Mouse (Mus musculus): Measurements from ENCODE around the gene Synj2.

Synj2 gene

DNA sequence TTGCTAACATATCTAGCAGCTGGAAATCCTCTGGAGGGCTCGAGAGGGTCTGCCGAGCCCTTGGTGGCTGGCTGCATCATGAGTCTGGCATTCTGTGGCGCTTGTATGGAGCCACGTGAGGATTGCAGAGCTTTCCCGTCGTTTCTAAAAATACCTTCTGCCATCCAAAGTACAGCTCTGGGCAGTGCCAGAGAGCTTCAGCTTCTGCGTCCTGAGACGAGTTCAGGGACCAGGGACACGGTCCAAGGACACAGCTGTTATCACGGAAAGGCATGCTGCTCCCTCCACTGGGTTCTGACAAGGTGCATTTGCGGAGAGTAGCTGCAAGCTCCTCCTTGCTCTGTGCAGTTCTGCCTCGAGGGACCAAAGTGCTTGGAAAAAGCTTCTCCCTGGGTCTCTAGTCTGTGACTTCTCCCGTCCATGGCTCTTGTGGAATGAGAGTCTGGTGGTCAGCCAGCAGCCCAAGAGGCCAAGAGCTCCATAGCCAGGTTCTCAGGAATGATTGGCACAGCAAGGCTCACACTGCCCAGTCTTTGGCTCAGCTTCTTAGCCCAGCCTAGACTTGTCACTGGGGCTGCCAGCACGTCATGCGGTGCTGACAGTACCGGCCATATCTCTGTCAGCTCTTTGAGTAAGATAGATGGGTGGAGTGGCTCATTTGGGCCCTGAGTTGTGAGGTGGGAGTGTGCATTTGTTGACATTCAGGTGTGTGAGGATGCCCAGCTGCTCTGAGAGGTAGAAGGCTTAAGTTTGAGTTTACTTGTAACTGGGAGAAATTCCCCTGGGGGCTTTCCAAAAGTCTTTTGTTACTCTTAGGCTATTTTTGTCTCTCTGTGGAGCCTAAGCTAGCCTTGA, 56.5 kb downstream of the Synj2 start:
- DNase-seq (ENCODE audit: extremely low spot score, low read depth, low spot score) = no peak

DNA sequence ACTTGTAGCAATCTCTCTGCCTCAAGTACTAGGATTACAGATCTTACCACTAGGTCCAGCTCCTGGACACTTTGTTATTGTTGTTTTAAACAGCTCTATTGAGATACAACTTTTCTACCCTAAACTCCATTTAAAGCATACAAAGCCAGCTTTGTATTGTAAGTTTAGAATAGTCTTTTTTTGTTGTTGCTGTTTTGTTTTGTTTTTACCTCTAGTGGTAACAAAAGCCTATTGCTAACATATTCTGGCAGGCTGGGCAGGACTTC, 57.1 kb downstream of the Synj2 start:
- no peak for DNase-seq (ENCODE audit: extremely low spot score, low read depth, low spot score)

DNA sequence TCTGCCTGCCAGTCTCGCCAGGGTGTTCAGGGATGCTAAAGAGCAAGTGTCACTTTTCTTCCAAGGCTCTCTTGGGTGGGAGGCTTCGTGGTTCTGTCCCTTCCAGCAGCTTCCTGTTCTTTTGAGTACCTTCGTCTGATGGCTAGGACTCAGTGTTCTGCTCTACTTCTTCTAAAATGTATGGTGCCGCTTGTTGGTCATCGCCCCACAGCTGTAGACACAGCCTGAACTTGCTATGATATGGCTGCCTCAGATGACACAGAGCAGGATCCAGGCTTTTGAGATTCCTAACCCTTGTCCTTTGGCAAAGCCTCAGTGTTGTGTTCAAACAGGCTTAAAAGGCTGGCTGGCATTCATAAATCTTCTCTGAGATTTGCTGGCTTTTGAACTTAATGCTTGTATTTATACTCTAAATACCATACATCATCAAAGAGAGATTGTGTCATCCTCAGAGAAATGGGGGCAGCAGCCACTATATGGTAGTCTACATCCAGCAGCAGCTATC, 58.0 kb downstream of the Synj2 start:
- no peak for DNase-seq (ENCODE audit: extremely low spot score, low read depth, low spot score)

DNA sequence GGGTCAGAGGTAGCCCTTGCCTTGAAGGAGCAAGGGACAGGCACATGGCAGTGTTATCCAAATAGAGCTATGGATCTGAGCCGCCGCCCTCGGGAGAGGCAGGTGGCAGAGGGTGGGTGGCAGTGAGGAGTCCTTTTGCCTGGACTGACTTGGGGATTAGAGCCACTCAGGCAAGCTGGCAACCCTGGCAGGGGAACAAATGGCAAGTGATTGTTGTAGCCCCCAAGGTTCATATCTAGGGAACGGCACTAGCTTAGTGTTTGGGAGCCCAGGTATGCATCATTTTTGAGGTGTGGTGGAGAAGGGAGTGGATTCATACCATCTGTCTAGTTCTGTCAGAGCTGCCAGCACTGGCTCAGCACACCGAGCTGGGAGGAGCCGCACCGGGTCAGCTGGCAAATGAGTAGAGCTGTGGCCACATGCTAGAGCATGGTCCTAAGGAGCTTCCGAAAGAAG, 59.8 kb downstream of the Synj2 start:
- no peak for DNase-seq (ENCODE audit: extremely low spot score, low read depth, low spot score)

DNA sequence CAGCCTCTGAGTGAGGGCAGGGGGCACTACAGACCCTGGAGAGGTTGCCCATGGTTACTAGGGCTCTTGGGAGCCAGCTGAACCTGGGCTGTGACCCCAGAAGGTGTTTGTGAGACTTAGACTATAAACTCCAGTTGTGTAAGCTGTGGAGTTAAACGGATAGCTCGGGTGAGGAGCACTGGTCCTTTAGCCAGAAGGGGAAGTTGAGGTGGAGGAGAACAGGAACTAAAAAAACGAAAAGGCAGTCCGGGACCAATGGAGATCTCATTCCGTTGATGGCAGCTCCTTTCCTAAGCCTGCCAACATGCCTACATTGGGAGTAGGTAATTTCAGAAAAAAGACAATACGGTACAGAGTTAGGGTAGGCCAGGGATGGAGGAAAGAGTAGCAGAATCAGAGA, 60.3 kb downstream of the Synj2 start:
- no peak for DNase-seq (ENCODE audit: extremely low spot score, low read depth, low spot score)

DNA sequence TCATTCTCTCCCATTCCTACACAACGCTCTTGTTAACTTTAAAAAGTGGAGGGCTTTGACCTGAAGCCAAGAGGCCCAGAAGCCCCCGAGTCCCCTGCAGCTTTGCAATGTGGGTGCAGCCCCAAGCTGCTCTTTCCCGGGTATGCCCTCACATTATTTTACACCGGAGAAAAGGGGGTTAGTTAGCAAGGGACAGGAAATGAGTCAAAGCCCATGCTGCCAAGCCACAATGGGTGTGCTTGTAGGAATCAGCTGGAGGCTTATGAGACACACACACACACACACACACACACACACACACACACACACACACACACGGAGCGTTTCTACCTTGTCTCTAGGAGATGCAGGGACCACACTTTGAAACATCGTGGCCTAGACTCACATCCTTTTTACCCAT, 60.8 kb downstream of the Synj2 start:
- no peak for DNase-seq (ENCODE audit: extremely low spot score, low read depth, low spot score)

DNA sequence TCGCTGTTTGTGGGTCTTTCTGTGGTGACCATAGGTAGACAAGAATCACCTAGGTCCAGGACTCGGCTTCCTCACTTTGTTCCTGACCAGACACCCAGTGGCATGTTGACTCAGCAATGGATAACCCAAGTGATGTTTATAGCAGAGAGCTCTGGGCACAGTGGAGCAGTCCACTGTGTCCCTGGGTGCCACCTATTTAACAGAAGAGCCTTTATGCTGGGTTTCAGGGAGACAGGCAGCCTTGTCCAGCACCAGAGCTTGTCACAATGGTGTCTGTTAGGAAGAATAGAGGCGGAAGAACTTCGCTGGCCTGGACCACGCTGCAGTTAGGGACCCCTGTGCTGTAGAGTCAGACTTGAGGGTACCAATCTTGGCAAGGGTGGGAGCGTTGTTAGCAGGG, 61.5 kb downstream of the Synj2 start:
- DNase-seq (ENCODE audit: extremely low spot score, low read depth, low spot score) = no peak

DNA sequence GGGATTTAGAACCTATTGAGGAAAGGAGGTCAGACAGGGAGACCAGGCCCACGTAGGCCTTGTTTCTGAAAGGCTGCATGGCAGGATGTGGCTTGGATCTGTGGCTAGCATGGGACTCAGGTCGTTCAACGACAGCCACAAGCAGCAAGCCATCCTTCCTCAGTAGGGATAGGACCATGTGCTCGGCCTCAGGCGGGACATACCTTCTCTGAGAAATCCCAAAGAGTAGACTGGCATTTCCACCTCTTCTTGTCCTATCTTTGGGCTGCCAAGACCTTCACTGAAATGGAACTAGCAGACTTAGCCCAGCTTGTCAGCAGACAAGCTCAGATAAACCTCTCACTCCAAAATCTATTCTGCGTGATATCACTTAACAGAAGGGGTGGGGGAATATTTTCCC, 62.6 kb downstream of the Synj2 start:
- no peak for DNase-seq (ENCODE audit: extremely low spot score, low read depth, low spot score)

DNA sequence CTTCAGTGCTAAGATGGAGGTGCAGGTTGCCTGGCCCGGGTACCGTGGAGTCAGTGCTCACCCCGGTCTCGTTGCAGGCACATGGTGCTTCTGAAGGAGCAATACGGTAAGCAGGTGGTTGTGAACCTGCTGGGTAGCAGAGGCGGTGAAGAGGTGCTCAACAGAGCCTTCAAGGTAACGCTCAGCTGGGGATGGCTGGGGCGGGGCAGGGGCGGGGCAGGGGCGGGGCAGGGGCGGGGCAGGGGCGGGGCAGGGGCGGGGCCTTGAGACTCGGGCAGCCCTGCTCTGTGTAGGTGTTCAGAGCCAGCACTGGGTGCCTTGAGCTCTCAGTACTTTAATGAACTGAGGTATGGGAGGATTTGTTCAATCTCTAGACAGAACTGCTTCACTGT, 64.2 kb downstream of the Synj2 start:
- DNase-seq (ENCODE audit: extremely low spot score, low read depth, low spot score) = no peak

DNA sequence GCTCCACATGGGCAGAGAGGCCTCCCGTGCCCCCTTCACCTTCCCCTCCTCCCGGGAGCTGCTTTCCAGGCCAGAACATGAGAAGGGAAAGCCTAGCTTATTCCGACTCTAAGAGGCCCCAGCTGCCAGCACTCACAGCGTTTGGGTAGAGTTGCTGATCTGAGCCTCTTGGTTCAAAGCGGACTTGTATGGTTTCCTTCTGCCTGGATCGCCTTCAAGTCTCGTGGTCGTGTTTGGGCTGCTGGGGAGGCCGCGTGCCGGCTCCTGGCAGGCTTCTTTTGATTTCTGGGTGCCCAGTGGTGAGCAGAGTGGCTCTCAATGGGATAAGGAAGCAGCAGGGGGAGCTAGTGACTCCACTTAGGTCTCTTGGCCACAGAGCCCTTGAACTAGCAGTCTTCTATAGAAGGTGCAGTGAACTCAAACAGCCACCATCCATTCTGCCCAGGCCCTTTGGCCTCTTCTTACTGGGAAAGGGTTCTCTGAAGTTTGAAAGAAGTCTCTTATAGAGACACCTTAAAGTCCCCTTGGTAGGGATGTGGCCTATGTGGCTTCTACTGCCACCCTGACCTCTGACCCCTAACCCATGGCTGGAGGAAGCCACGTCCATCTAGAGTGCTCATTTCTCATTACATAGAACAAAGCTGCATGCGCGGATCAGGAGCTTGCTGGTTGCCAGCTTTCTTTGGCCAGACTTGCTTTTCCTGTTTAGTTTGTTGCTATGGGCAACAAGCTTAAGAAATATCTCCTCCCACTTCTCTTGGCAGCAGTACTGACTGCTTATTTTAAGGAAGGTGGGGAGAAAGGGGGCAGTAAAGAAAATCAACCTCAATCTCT, 64.8 kb downstream of the Synj2 start:
- DNase-seq (ENCODE audit: extremely low spot score, low read depth, low spot score) = no peak

DNA sequence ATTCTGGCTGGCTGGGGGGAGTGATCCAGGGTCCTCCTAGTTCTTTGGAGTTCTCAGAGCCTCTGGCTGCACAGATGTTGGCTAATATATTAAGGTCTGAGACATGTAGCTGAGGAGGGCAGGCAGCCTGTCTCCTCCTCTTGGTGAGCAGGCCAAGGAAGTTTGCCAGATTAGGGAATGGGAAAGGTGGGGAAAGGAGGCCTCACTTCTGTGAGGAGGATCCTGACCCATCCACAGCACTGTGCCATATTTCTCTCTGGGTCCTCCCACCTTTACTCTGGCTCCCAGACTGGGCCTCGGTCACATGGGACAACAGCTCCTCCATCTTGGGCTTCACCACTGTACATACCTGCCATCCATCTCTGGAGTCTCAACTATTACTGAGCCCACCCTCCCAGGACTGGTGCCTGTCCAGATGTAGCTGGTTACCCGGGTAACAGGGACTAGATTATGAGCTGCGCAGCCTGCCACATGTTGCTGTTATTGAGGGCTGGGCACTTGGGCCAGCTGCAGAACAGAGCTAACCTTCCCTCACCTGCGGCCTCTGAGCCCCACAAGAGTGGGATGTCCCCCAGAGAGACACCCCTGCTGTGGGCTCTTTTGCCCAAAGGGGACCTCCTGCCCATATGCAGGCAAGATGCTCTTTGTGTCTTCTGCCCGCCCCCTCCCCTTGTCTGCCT, 66.2 kb downstream of the Synj2 start:
- no peak for DNase-seq (ENCODE audit: extremely low spot score, low read depth, low spot score)

DNA sequence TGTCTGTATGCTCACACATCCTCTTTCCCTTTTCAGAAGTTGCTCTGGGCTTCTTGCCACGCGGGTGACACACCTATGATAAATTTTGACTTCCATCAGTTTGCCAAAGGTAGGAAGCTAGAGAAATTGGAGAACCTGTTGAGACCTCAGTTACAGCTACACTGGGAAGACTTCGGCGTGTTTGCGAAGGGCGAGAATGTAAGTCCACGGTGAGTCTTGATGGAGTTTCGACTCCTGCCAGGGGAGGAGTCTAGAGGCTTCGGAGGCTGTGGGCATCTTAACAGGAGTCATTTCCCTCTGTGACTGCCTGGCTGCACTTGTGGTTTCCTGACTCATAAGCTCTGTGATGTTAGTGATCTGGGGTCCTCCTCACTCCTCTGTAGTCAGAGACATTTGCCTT, 66.8 kb downstream of the Synj2 start:
- DNase-seq (ENCODE audit: extremely low spot score, low read depth, low spot score) = no peak

DNA sequence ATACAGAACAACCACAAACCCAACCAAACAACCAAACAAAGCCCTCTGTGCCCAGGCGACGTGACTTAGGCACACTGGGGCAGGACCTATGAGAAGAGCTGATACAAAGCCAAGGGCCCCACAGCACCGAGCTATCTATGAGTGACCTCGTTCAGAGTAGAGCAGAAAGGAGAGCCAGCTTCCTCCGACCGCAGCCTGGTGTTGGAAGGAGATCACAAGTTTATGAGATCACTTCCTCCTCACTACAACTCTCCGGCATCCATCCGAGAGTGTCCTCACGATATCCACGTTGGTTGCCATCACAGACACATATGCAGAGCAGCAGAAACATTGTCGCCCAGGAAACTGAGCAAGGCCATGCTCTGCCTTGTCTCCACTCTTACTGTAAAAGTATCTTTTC, 67.5 kb downstream of the Synj2 start:
- DNase-seq (ENCODE audit: extremely low spot score, low read depth, low spot score) = no peak

DNA sequence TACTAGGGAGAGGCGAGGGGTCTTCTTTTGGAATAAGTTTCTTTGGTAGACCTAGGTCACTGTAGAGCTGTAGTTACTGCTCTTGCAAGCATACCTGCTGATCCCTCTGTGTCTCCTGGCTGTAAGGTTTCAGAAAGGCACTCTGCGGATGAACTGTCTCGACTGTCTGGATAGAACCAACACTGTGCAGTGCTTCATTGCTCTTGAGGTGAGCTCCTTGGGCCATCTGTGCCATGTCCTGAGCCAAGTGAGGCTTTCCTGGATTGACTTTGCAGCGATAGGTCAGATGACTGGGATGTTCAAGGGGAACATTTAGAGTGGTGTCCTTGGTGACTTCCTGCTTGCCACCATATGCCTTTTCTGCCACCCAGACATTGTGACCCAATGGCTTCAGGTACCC, 68.5 kb downstream of the Synj2 start:
- DNase-seq (ENCODE audit: extremely low spot score, low read depth, low spot score) = no peak

DNA sequence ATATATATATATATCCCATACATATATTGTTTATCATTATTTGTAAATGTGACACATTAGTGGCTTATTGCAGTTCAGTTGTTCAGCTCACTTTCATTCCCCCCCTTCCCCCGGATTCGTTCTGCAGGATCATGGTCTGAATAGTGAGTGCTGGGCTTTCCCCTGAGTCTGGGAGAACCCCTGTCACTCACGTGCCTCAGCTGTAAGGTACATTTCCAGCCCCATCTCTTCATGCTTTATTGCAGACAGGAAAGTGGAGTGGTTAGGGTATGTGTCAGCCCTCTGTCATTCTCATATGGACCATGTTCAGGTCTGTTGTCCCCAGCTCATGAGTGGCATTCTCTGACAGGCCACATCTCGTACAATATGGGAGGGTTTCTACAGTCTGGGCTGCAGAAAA, 72.0 kb downstream of the Synj2 start:
- DNase-seq (ENCODE audit: extremely low spot score, low read depth, low spot score) = no peak

DNA sequence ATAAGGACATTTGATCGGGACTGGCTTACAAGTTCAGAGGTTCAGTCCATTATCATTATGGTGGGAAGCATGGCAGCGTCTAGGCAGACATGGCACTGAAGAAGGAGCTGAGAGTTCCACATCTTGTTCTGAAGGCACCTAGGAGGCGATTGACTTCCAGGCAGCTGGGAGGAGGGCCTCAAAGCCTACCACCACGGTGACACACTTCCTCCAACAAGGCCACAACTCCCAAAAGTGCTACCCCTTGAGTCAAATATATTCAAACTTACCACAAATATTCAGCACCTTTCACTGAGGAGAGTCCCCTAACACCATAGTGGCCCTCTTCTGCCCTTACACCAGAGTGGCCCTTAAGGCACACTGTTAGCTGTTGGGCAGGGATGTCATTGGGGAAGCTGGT, 73.9 kb downstream of the Synj2 start:
- no peak for DNase-seq (ENCODE audit: extremely low spot score, low read depth, low spot score)

DNA sequence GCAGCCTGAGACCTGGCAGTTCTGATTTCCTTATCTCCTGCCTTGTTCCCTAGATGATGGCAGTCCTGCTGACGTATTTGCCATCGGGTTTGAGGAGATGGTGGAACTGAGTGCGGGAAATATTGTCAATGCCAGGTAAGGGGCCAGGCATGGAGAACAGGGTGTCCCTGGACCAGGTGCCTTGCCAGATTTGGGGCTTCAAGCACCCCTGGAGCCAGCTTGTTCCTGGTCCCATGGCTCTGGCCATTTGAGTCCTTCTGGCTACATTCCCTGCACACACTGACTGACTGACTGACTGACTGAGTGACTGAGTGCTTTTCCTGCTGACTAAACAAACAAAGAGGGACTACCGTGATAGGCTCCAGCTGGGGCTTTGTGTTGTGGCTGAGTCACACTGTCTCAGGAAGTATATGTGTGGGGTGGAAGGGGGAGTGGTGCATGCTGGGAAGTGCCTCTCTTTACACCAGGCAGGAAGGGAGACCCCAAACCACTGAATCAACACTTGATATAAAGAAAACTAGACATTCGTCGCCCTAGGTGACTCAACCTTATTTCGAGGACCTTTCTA, 75.2 kb downstream of the Synj2 start:
- no peak for DNase-seq (ENCODE audit: extremely low spot score, low read depth, low spot score)

DNA sequence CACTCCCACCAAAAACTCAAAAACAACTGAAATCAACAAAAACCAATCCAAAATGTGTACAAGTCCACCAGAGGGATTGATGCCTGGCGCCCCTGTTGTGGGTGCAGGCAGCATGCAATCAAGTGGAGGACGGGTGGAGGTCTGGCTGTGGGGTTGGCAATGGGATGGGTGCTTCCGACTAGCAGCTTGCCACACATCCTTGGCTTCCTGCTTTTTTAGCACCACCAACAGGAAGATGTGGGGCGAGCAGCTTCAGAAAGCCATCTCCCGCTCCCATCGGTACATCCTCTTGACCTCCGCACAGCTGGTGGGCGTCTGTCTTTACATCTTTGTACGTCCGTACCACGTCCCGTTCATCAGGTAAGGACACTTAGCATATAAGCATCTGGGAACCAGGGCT, 76.2 kb downstream of the Synj2 start:
- DNase-seq (ENCODE audit: extremely low spot score, low read depth, low spot score) = no peak

DNA sequence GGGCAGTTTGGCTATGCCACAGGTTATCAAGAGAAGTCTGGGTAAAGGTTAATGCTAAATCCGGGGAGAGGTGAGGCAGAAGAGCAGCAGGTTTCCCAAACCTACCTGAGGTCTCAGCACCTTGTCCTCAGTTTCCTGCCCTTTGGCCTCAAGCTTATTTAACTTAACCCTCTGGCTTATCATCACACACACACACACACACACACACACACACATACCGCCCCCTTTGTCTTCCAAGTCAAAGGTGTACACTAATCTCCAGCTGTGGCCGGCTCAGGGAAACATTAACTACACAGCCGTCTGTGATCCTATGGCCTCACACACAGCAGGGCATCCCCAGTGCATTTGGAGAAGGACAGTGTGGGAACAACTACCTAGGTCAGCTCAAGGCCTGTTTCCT, 77.3 kb downstream of the Synj2 start:
- DNase-seq (ENCODE audit: extremely low spot score, low read depth, low spot score) = no peak

DNA sequence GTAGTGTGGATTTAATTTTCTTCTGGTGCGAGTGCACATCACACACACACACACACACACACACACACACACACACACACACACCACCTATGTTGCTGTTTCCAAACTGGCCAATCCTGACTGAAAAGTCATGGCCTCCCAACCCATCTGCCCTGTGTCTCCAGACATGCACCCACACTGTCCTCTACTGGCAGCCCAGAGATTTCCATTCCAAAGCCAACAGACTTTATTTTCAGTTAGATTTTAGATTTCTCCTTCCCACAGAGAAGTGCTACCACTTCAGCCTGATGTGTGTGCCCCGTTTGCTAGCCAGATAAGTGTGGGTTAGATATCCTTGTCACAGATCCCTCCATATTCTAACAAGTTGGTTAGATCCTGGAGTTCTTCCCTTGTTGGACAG, 78.7 kb downstream of the Synj2 start:
- no peak for DNase-seq (ENCODE audit: extremely low spot score, low read depth, low spot score)

DNA sequence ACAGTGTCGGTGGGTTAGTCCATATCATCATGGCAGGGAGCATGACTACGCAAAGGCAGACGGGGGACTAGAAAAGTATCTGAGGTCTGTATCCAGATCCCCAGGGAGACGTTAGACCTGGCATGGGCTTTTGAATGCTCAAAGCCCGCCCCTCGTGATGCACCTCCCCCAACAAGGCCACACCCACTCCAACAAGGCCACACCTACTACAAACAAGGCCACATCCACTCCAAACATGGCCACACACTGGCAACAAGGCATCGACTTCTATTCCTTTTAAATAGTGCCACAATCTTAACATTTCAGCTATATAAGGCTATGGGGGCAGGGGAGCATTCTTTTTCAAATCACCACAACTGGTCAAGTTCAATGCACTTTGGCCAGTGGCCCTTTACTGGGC, 79.6 kb downstream of the Synj2 start:
- DNase-seq (ENCODE audit: extremely low spot score, low read depth, low spot score) = no peak

Data from hindlimb bud, embryonic 11.5 days (tissue).